Mouse (Mus musculus): ENCODE data around the gene Ctbs. TPM values are rescaled to one million over a fixed set of nuclear protein-coding genes. Genes with fewer than 3 reads are reported as not detected.

Ctbs gene
- polyA plus RNA-seq, 1 experiment from 2014 or later = 4.4 TPM

GRCm38 (mm10) chr3:146440011-146440410 is 9.6 kb upstream of the Ctbs start:
- no peak for ATAC-seq
- no peak overlapping the region for H3K4me3 ChIP-seq (ENCODE audit: low read depth, low read length)
- no peak overlapping the region for H3K4me2 ChIP-seq (ENCODE audit: low read length)
- no peaks in the 10 kb centered on the region for H3K27me3 ChIP-seq (ENCODE audit: control insufficient read depth, insufficient read depth, low read depth, low read length)
- no peaks in the 10 kb centered on the region for H3K4me1 ChIP-seq (ENCODE audit: control insufficient read depth, insufficient read depth, low read length)
- WGBS = 91% methylated on average over 12 of the region's 12 CpGs
- peaks cover 13% of the 10 kb centered on the region for H3K36me3 ChIP-seq (ENCODE audit: control insufficient read depth, insufficient read depth, low read length)
- H3K9ac ChIP-seq (ENCODE audit: low read depth, low read length) = no peak overlapping the region
- H3K9me3 ChIP-seq (replicated peaks; ENCODE audit: control insufficient read depth, low read length, poor library complexity, severe bottlenecking) = no peaks in the 10 kb centered on the region
- no peak overlapping the region for H3K27ac ChIP-seq (ENCODE audit: low read length)

- ATAC-seq = no peak
- H3K27ac ChIP-seq (ENCODE audit: low read length) = no peak overlapping the region
- no peaks in the 10 kb centered on the region for H3K4me1 ChIP-seq (ENCODE audit: control insufficient read depth, insufficient read depth, low read length)
- no peak overlapping the region for H3K9ac ChIP-seq (ENCODE audit: low read depth, low read length)
- H3K4me3 ChIP-seq (ENCODE audit: low read depth, low read length) = no peak overlapping the region
- H3K9me3 ChIP-seq (replicated peaks; ENCODE audit: control insufficient read depth, low read length, poor library complexity, severe bottlenecking) = no peaks in the 10 kb centered on the region
- peaks cover 13% of the 10 kb centered on the region for H3K36me3 ChIP-seq (ENCODE audit: control insufficient read depth, insufficient read depth, low read length)
- H3K4me2 ChIP-seq (ENCODE audit: low read length) = no peak overlapping the region
- H3K27me3 ChIP-seq (ENCODE audit: control insufficient read depth, insufficient read depth, low read depth, low read length) = no peaks in the 10 kb centered on the region
- 88% methylated on average over 7 of the region's 7 CpGs for WGBS
Measured at GRCm38 (mm10) chr3:146440422-146440821, 9.2 kb upstream of the Ctbs start.

GRCm38 (mm10) chr3:146442484-146442883 is 7.1 kb upstream of the Ctbs start:
- no peaks in the 10 kb centered on the region for H3K9me3 ChIP-seq (replicated peaks; ENCODE audit: control insufficient read depth, low read length, poor library complexity, severe bottlenecking)
- no peak for ATAC-seq

DNA sequence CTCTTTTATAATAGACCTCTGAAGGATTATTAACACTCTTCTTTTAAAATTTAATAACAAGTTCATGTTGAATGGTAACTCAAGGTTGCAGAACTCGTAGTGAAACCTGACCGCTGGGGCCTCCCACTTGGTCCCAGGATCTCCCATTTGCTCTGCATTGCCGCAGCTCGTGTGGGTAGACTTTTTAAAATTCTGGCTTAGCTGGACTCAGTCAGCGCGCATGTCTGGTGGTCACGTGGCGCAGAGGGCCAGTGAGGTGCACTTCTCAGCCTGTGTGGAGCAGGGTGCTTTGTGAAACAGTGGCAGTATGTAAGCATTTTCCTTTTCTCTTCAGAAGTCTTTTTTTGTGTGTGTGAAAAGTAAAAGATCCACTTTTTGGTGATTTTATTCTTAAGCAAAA is 6.7 kb upstream of the Ctbs start:
- H3K4me1 ChIP-seq (ENCODE audit: control insufficient read depth, insufficient read depth, low read length) = no peaks in the 10 kb centered on the region
- no peak overlapping the region for H3K4me3 ChIP-seq (ENCODE audit: low read depth, low read length)
- no peak for ATAC-seq
- H3K9ac ChIP-seq (ENCODE audit: low read depth, low read length) = no peak overlapping the region
- peaks cover 8% of the 10 kb centered on the region for H3K36me3 ChIP-seq (ENCODE audit: control insufficient read depth, insufficient read depth, low read length)
- H3K4me2 ChIP-seq (ENCODE audit: low read length) = no peak overlapping the region
- WGBS = 88% methylated on average over 8 of the region's 8 CpGs
- no peaks in the 10 kb centered on the region for H3K27me3 ChIP-seq (ENCODE audit: control insufficient read depth, insufficient read depth, low read depth, low read length)
- H3K9me3 ChIP-seq (replicated peaks; ENCODE audit: control insufficient read depth, low read length, poor library complexity, severe bottlenecking) = no peaks in the 10 kb centered on the region
- H3K27ac ChIP-seq (ENCODE audit: low read length) = no peak overlapping the region

More at GRCm38 (mm10) chr3:146442484-146442883, 7.1 kb upstream of the Ctbs start:
- H3K27me3 ChIP-seq (ENCODE audit: control insufficient read depth, insufficient read depth, low read depth, low read length) = no peaks in the 10 kb centered on the region
- peaks cover 8% of the 10 kb centered on the region for H3K36me3 ChIP-seq (ENCODE audit: control insufficient read depth, insufficient read depth, low read length)
- no peaks in the 10 kb centered on the region for H3K4me1 ChIP-seq (ENCODE audit: control insufficient read depth, insufficient read depth, low read length)
- H3K9ac ChIP-seq (ENCODE audit: low read depth, low read length) = no peak overlapping the region
- WGBS = 94% methylated on average over 7 of the region's 7 CpGs
- no peak overlapping the region for H3K4me3 ChIP-seq (ENCODE audit: low read depth, low read length)
- no peak overlapping the region for H3K4me2 ChIP-seq (ENCODE audit: low read length)
- H3K27ac ChIP-seq (ENCODE audit: low read length) = no peak overlapping the region

- H3K36me3 ChIP-seq (ENCODE audit: control insufficient read depth, insufficient read depth, low read length) = peaks cover 5% of the 10 kb centered on the region; the same call in 1 of the 2 replicates
- WGBS = 86% methylated on average over 7 of the region's 7 CpGs
Measured at GRCm38 (mm10) chr3:146443380-146443779, 6.2 kb upstream of the Ctbs start.

GRCm38 (mm10) chr3:146444880-146445279 is 4.7 kb upstream of the Ctbs start:
- no peaks in the 10 kb centered on the region for H3K27me3 ChIP-seq (ENCODE audit: control insufficient read depth, insufficient read depth, low read depth, low read length)
- WGBS = 96% methylated on average over 7 of the region's 7 CpGs
- H3K9me3 ChIP-seq (replicated peaks; ENCODE audit: control insufficient read depth, low read length, poor library complexity, severe bottlenecking) = no peaks in the 10 kb centered on the region
- no peak overlapping the region for H3K4me3 ChIP-seq (ENCODE audit: low read depth, low read length)
- ATAC-seq = no peak
- peaks cover 3% of the 10 kb centered on the region; the same call in 1 of the 2 replicates for H3K4me1 ChIP-seq (ENCODE audit: control insufficient read depth, insufficient read depth, low read length)
- no peak overlapping the region for H3K9ac ChIP-seq (ENCODE audit: low read depth, low read length)
- no peak overlapping the region for H3K4me2 ChIP-seq (ENCODE audit: low read length)
- H3K36me3 ChIP-seq (ENCODE audit: control insufficient read depth, insufficient read depth, low read length) = peaks cover 3% of the 10 kb centered on the region; the same call in 1 of the 2 replicates
- H3K27ac ChIP-seq (ENCODE audit: low read length) = no peak overlapping the region

More at GRCm38 (mm10) chr3:146443380-146443779, 6.2 kb upstream of the Ctbs start:
- no peak overlapping the region for H3K4me2 ChIP-seq (ENCODE audit: low read length)
- no peaks in the 10 kb centered on the region for H3K27me3 ChIP-seq (ENCODE audit: control insufficient read depth, insufficient read depth, low read depth, low read length)
- no peak overlapping the region for H3K9ac ChIP-seq (ENCODE audit: low read depth, low read length)
- ATAC-seq = no peak
- H3K4me3 ChIP-seq (ENCODE audit: low read depth, low read length) = no peak overlapping the region
- no peak overlapping the region for H3K27ac ChIP-seq (ENCODE audit: low read length)
- no peaks in the 10 kb centered on the region for H3K4me1 ChIP-seq (ENCODE audit: control insufficient read depth, insufficient read depth, low read length)
- no peaks in the 10 kb centered on the region for H3K9me3 ChIP-seq (replicated peaks; ENCODE audit: control insufficient read depth, low read length, poor library complexity, severe bottlenecking)

DNA sequence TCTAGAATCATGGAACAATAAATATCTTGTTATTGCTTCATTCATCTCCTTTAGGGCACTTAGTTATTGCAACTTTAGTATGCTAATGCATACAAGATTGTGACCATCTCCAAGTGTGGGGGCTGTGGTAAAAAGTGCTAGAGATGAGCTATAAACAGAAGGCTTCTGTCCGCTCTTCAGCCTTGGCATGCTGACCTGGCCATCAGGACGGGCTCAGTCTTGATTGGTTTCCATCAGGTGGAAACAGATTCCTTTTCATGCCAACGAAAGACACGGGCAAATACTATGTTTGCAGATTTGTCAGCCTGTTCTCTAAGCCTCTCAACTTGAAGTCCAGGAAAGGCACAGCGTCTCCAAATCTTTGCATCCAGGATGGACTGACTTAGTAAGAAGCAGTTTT is 2.4 kb upstream of the Ctbs start:
- no peak overlapping the region for H3K27ac ChIP-seq (ENCODE audit: low read length)
- H3K9me3 ChIP-seq (replicated peaks; ENCODE audit: control insufficient read depth, low read length, poor library complexity, severe bottlenecking) = no peaks in the 10 kb centered on the region
- no peaks in the 10 kb centered on the region for H3K27me3 ChIP-seq (ENCODE audit: control insufficient read depth, insufficient read depth, low read depth, low read length)
- WGBS = 91% methylated on average over 5 of the region's 5 CpGs
- H3K4me1 ChIP-seq (ENCODE audit: control insufficient read depth, insufficient read depth, low read length) = peaks cover 6% of the 10 kb centered on the region; the same call in 1 of the 2 replicates
- ATAC-seq = no peak
- no peak overlapping the region for H3K9ac ChIP-seq (ENCODE audit: low read depth, low read length)
- H3K36me3 ChIP-seq (ENCODE audit: control insufficient read depth, insufficient read depth, low read length) = no peaks in the 10 kb centered on the region
- no peak overlapping the region for H3K4me2 ChIP-seq (ENCODE audit: low read length)
- H3K4me3 ChIP-seq (ENCODE audit: low read depth, low read length) = no peak overlapping the region

DNA sequence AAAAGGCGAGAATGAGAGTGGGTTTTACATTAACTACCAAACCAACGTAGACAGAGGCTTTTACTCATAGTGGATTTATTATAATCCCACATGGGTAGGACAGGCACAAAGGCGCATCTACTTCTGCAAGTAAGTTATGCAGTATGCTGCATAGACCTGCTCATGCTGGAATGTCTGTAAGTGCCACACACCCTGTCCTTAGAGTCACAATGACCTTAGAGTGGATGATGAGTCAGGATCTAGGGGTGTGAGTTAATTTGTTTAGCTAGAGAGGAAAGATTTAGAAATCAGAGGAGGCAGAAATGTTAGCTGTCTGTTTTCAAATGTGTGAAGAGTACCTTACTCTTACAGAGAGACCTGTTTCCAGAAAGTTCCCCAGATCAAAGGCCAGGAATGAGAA is 2.0 kb upstream of the Ctbs start:
- 94% methylated on average over 3 of the region's 3 CpGs for WGBS

GRCm38 (mm10) chr3:146448372-146448771 is 1.2 kb upstream of the Ctbs start:
- Histone ChIP-seq H3K4me2 (ENCODE audit: low read length) (no peak overlapping the region), H3K27me3 (ENCODE audit: control insufficient read depth, insufficient read depth, low read depth, low read length) (no peaks in the 10 kb centered on the region), H3K9ac (ENCODE audit: low read depth, low read length) (no peak overlapping the region), H3K4me3 (ENCODE audit: low read depth, low read length) (no peak overlapping the region), H3K27ac (ENCODE audit: low read length) (no peak overlapping the region), H3K36me3 (ENCODE audit: control insufficient read depth, insufficient read depth, low read length) (no peaks in the 10 kb centered on the region), H3K4me1 (ENCODE audit: control insufficient read depth, insufficient read depth, low read length) (peaks cover 6% of the 10 kb centered on the region; the same call in 1 of the 2 replicates), H3K9me3 (replicated peaks; ENCODE audit: control insufficient read depth, low read length, poor library complexity, severe bottlenecking) (no peaks in the 10 kb centered on the region)
- 91% methylated on average over 10 of the region's 10 CpGs for WGBS
- ATAC-seq = no peak

More for the DNA sequence above, 2.0 kb upstream of the Ctbs start:
- H3K36me3 ChIP-seq (ENCODE audit: control insufficient read depth, insufficient read depth, low read length) = no peaks in the 10 kb centered on the region
- peaks cover 6% of the 10 kb centered on the region; the same call in 1 of the 2 replicates for H3K4me1 ChIP-seq (ENCODE audit: control insufficient read depth, insufficient read depth, low read length)
- no peak overlapping the region for H3K9ac ChIP-seq (ENCODE audit: low read depth, low read length)
- H3K4me3 ChIP-seq (ENCODE audit: low read depth, low read length) = no peak overlapping the region
- H3K27me3 ChIP-seq (ENCODE audit: control insufficient read depth, insufficient read depth, low read depth, low read length) = no peaks in the 10 kb centered on the region
- H3K4me2 ChIP-seq (ENCODE audit: low read length) = no peak overlapping the region
- no peaks in the 10 kb centered on the region for H3K9me3 ChIP-seq (replicated peaks; ENCODE audit: control insufficient read depth, low read length, poor library complexity, severe bottlenecking)
- ATAC-seq = no peak
- H3K27ac ChIP-seq (ENCODE audit: low read length) = no peak overlapping the region

Data from midbrain, embryonic 16.5 days (tissue).